In the genomic region with DNA sequence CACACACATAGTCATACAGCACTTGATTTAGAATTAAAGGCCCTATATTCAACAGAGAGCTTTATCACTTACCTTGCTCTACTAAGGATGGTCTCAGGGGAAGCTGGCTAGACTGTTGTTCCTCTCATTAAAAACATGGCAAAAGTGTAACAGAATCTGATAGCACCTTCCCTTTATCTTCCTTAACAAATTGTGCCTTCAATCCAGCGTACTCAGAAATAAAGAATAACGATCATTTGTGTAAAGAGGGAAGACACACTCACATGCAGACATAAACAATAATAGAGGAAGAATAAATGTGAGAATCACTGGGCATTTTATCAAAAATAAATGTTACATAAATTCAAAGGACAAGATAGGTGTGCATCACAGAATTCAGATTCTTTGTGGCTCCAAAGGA, we compare ENCODE assay signal across 8 mouse cellular contexts. TPM values are rescaled to one million over a fixed set of nuclear protein-coding genes. Genes with fewer than 3 reads are reported as not detected.
DNase-seq lines count a peak whose midpoint lies in the region; ATAC-seq and TF ChIP-seq lines count a peak whose summit lies in the region.

A gene (plus strand): TSS at position 301 of the 400 bp plus-strand sequence.

- H3K9me3 ChIP-seq in heart, embryonic 15.5 days (replicated peaks): no peaks in the 10 kb centered on the region
- H3K9me3 ChIP-seq in stomach, embryonic 14.5 days (ENCODE audit: control insufficient read depth, low read depth, low read length): no peaks in the 10 kb centered on the region

- TF ChIP-seq CTCF in bone marrow macrophage, adult 2 months (IDR thresholded peaks at IDR 0.05; ENCODE audit: low read depth, low read length): no peak

- no peaks in the 10 kb centered on the region for H3K27me3 ChIP-seq in heart, embryonic 15.5 days
- H3K27me3 ChIP-seq in stomach, embryonic 14.5 days (ENCODE audit: control insufficient read depth, insufficient read depth, low read length): no peaks in the 10 kb centered on the region

- H3K4me2 ChIP-seq in heart, embryonic 15.5 days: peak within 1 kb of the TSS; percentile 89
- peak within 1 kb of the TSS; percentile 90 for H3K4me2 ChIP-seq in stomach, embryonic 14.5 days (replicated peaks; ENCODE audit: low read depth, low read length)

- no peak within 1 kb of the TSS for H3K27ac ChIP-seq in bone marrow macrophage, adult 2 months (ENCODE audit: insufficient read depth, low read depth, low read length)
- H3K27ac ChIP-seq in heart, embryonic 15.5 days: peak within 1 kb of the TSS; percentile 93
- no peak within 1 kb of the TSS for H3K27ac ChIP-seq in stomach, embryonic 14.5 days (ENCODE audit: low read length)

- H3K36me3 ChIP-seq in heart, embryonic 15.5 days: no peaks in the 10 kb centered on the region
- H3K36me3 ChIP-seq in stomach, embryonic 14.5 days (ENCODE audit: control insufficient read depth, insufficient read depth, low read length): no peaks in the 10 kb centered on the region

- DNase-seq in frontal cortex, adult 2 months (ENCODE audit: extremely low spot score in 1 of 2, low spot score in 1 of 2): no peak
- no peak for DNase-seq in frontal cortex, postnatal 36 days (ENCODE audit: low spot score in 2 of 2)
- DNase-seq in left cerebral cortex, postnatal 4 days: no peak
- no peak for DNase-seq in spleen, adult 18-20 months
- no peak for DNase-seq in thymus, postnatal 0 days (ENCODE audit: low spot score)

- WGBS in heart, embryonic 15.5 days: 91% methylated on average over 2 of the region's 2 CpGs
- 90% methylated on average over 2 of the region's 2 CpGs for WGBS in stomach, embryonic 14.5 days

- TF ChIP-seq POLR2A in bone marrow macrophage, adult 2 months (IDR thresholded peaks at IDR 0.05; ENCODE audit: borderline replicate concordance, low read depth, low read length): no peak

- peaks cover 10% of the 10 kb centered on the region for H3K4me1 ChIP-seq in bone marrow macrophage, adult 2 months (ENCODE audit: control insufficient read depth, insufficient read depth, low read length)
- H3K4me1 ChIP-seq in heart, embryonic 15.5 days (replicated peaks): peaks cover 47% of the 10 kb centered on the region
- H3K4me1 ChIP-seq in stomach, embryonic 14.5 days (ENCODE audit: control insufficient read depth, insufficient read depth, low read length): peaks cover 11% of the 10 kb centered on the region; the same call in 1 of the 2 replicates

- ATAC-seq in heart, embryonic 15.5 days (replicated peaks; ENCODE audit: insufficient number of reproducible peaks, insufficient read depth, low FRiP score, low read depth): no peak
- no peak for ATAC-seq in stomach, embryonic 14.5 days (ENCODE audit: insufficient number of reproducible peaks, insufficient read depth, low FRiP score, low read depth)

- peak within 1 kb of the TSS; percentile 89; the same call in 1 of the 2 replicates for H3K9ac ChIP-seq in heart, embryonic 15.5 days
- H3K9ac ChIP-seq in stomach, embryonic 14.5 days (replicated peaks; ENCODE audit: low read depth, low read length): no peak within 1 kb of the TSS

- H3K4me3 ChIP-seq in bone marrow macrophage, adult 2 months (ENCODE audit: insufficient read depth, low read length): peak within 1 kb of the TSS; percentile 96
- H3K4me3 ChIP-seq in heart, embryonic 15.5 days: peak within 1 kb of the TSS; percentile 92
- peak within 1 kb of the TSS; percentile 83 for H3K4me3 ChIP-seq in stomach, embryonic 14.5 days (ENCODE audit: low read depth, low read length)

- intact Hi-C loops in left cerebral cortex, postnatal 4 days (cut with DNase I): loop anchor here (5.0 to 10.0 kb wide), 3 partner anchors 393 to 1233 kb away; no protein-coding TSS in a partner anchor

RNA-seq across cellular contexts. Expression of the gene that starts here (rescaled TPM):
- 26.9 and 30.7 TPM in 2 replicates for polyA plus RNA-seq in frontal cortex, adult 2 months (2012; rRNA removed)
- polyA plus RNA-seq in bone marrow macrophage, adult 2 months (2012; ENCODE audit: insufficient read depth, insufficient read length, missing spikeins): 2.8 and 3.6 TPM in 2 replicates
- polyA plus RNA-seq in heart, embryonic 15.5 days (2015; fragmentation: Nextera tagmentation; extraction: Ambion mirVana): 4.6 and 6.2 TPM in 2 replicates
- total RNA-seq in left cerebral cortex, postnatal 4 days (2021): 100 to 1,000 TPM; 132 to 134 TPM
- polyA plus RNA-seq in stomach, embryonic 14.5 days (2014; fragmentation: Nextera tagmentation; extraction: Ambion mirVana): 7.7 and 8.3 TPM in 2 replicates
- 0.87 and 0.95 TPM in 2 replicates for polyA plus RNA-seq in thymus, postnatal 0 days (2015; fragmentation: Nextera tagmentation; extraction: Ambion mirVana)
